Mouse (Mus musculus): ENCODE results near the gene Scn8a.
A peak's percentile ranks its signal among the peaks of the same experiment; 100 is the strongest.

Gene Scn8a

DNA sequence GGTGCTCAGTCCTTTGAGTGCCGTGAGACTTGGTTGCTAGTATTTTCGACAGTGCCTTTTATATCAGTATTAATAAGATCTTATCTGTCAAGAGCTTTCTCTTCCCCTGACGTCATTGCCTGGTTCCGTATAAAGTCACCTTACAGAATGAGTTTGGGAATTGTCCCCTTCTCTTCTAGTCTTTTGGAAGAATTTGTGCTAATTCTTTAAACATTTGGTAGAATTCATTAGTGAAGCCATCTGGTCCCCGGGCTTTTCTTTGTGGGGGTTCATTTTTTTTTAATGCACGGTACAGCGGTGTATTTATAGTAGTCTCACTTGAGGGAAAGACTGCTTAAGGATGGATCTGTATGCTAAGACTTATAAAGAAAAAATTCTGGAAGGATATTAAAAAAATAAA is 84.3 kb downstream of the Scn8a start:
- no peak for DNase-seq (ENCODE audit: low read depth, low spot score)

DNA sequence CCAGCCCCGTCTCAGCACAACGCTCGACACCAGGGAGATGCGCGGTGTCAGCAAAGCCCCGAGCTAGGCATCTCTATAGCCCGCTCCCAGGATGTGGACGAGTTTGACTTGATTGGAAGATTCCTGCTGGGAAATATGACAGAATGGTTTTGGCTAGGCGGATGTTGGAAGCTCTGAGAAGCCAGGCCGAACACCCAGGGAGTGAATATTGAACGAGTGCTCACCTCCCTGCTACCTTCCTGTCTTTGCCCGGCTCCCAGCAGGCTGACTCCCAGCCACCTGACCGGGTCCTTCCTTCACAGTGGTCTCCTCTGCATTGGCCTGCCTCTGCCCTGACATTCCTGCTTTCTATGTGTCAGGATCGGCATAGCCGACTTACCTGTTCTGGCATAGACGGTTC is 85.1 kb downstream of the Scn8a start:
- no peak for DNase-seq (ENCODE audit: low read depth, low spot score)

DNA sequence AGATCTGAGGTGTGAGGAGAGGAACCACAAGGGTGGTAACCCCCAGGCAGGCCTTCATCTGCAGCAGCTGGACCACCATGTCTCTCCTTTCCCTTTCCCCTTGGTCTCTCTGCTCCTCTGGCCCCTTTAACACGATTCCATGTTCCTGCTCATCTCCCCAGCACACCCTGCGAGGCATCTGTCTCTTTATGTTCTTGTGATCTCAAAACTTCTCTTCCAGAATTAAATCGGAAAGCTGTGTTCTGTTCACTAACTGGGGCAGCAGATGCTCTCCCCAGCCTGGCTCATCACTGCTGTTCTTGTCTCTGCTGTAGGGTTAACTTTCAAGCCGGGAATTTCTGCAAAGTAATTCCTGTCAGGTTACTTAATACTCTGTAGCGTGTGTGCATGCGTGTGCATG is 91.3 kb downstream of the Scn8a start:
- DNase-seq (ENCODE audit: low read depth, low spot score), result peak; percentile 85

DNA sequence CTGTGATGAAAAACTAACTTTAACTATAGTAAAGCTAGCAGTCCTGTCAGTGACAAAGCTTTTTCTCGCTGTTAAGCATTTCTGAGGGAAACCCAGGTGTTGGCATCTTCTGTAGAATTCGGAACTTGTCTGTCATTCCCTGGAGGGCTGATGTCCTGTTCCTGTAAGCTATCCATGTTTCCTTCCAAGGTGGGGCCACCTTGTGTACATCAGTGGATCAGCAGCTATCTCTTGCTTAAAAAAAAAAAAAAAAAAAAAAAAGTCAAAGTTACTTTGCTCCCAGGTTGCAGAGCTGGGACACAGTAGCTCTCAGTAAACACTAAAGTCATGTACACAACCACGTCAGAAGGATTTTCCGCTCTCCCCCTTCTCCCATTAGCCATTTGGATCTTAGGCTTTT is 91.9 kb downstream of the Scn8a start:
- DNase-seq (ENCODE audit: low read depth, low spot score), result no peak

DNA sequence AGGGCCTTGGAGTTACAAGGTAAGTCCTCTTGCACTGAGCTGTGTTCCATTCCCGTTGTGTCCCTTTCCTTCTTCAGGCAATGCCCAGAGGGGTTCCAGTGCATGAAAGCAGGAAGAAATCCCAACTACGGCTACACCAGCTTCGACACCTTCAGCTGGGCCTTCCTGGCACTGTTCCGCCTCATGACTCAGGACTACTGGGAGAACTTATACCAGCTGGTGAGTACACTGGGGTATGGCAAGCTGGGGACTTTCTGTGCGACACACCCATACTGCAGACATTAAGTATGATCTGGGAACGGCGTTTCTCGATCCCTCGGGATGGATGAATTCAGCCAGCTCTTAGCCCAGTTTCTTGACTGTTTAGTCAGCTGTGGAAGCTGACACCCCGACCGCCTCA is 101.8 kb downstream of the Scn8a start:
- DNase-seq (ENCODE audit: low read depth, low spot score), result peak; percentile 78

DNA sequence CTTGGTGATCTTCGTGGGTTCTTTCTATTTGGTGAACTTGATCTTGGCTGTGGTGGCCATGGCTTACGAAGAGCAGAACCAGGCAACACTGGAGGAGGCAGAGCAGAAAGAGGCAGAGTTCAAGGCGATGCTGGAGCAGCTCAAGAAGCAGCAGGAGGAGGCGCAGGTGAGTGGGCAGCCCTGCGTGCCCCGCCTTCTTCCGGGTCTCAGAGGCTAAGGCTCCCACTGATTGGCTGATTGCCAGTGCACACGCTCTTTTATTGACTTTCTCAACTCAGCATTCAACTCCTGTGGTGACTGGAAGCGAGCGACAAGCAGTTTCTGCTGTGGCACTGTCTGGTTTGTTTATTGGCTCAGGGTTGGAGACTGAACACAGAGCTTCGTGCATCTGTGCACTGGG is 103.1 kb downstream of the Scn8a start:
- no peak for DNase-seq (ENCODE audit: low read depth, low spot score)

DNA sequence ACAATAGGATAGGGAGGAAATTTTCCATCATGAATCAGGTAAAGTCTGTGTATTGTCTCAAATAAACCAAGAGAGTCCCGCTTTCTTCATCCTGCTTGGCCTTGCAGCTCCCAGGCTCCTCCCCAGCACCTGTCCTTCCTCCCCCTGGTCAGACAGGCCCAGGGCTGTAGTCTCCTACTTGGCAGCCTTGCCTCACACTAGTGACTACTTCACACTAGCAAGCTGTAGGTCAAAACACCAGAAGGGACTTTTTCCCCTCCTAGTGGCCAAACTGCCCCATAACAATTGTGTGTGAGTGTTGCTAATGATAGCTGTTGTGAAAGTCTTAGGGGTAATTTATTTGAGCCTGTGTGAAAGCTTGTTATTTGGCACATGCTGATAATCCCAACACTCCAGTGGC is 105.0 kb downstream of the Scn8a start:
- DNase-seq (ENCODE audit: low read depth, low spot score), result no peak

DNA sequence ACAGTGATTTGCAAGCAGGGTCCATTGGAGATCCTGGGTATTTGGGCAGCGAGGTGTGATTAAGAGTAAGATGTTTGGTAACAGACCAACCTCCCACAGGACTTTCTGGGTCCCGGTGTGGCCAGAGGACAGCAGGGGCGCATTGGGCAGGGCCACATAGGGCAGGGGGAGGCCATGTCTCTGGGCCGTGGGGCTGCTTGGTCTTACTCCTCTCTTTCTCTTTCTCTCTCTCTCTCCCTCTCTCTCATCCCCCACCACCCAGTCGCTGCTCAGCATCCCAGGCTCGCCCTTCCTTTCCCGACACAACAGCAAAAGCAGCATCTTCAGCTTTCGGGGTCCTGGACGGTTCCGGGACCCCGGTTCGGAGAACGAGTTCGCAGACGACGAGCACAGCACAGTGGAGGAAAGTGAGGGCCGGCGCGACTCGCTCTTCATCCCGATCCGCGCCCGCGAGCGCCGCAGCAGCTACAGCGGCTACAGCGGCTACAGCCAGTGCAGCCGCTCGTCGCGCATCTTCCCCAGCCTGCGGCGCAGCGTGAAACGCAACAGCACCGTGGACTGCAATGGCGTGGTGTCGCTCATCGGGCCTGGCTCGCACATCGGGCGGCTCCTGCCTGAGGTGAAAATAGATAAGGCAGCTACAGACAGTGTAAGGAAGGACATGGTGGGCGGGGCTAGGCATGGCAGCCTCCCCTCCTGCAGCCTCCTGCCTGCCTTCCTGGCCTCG is 113.9 kb downstream of the Scn8a start:
- no peak for DNase-seq (ENCODE audit: low read depth, low spot score)

DNA sequence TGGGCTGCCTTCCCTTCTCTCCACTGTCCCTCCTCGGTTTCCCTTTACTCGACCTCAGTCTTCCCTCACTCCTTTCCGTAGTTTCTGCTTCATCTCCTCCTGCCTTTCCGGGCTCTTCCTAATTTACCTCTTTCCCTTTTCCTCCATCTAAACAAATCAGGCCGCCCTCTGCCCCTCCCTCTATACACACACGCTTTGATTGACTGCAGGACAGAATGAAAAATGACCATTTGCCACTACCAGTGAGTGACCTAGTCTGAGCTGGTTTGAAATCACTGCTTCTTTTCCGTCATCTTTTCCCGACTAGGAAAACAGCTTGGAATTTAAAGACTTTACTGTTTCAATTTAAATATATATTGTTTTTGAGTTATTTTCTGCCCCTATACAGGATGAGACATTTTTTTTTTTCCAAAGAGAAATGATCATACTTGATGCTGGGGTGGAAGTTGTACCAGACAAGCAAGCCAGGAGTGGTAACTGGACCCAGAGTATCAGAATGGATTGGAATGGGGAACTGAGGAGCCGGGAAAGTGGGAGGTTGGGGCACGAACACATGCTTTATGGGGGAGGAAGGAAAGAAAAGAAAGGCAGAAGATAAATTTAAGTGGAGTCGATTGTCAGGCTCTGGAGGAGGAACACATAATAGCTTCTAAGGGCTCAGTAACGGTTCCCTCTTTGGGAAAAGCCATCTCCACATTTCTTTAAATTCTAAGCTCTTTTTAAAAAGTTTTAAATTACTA is 114.7 kb downstream of the Scn8a start:
- DNase-seq (ENCODE audit: low read depth, low spot score), result no peak

DNA sequence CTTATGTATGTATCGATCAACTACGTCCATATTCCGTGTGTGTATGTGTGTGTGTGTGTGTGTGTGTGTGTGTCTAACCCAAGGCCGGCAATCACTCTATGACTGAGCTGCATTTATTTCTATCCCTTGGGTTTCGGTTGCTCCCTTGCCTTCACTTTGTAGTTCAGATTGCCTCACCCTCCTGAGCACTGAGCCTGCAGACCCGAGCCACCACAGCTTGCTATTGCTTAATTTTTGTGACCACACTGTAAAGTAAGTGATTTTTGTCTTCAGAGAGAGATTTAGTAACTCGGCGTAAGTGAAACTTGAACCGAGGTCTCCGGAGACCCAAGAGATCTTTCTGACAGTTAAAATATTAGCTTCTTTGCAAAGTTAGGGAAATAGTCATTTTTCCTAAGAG is 116.8 kb downstream of the Scn8a start:
- DNase-seq (ENCODE audit: low read depth, low spot score), result no peak

DNA sequence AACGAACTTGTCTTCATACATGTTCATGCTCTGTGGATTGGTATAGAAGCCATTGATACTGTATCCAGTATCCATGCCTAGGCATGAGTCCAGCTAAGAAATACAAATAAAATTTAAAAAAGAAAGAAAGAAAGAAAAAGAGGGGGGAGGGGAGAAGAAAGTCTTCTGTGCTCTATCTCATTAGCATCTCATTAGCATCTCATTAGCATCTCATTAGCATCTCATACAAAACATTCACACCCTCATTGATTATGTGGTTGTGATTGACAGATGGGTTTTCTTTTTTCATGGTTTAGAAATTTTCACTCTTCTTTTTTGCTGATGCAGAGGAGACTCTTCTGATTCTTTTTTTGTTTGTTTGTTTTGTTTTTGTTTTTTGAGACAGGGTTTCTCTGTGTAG is 117.4 kb downstream of the Scn8a start:
- no peak for DNase-seq (ENCODE audit: low read depth, low spot score)

DNA sequence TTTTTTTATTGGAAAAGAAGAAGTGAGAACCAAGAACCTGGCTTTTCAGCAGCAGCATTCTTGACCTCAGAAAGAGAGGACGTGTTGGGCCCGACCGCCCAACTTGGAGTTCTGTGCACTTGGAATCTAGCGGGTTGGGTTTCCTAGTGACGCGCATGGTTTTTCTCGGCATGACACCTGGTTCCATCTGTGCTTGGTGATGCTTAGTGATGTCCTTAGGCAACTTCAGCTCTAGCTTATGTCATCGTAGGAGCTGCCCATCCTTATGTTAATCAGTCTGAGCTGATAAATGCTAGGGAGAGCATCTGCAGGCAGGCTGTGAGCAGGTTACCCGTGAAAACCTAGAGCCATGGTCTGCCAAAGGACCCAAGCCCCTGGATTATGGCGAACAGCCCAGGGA is 120.6 kb downstream of the Scn8a start:
- DNase-seq (ENCODE audit: low read depth, low spot score), result peak; percentile 43

DNA sequence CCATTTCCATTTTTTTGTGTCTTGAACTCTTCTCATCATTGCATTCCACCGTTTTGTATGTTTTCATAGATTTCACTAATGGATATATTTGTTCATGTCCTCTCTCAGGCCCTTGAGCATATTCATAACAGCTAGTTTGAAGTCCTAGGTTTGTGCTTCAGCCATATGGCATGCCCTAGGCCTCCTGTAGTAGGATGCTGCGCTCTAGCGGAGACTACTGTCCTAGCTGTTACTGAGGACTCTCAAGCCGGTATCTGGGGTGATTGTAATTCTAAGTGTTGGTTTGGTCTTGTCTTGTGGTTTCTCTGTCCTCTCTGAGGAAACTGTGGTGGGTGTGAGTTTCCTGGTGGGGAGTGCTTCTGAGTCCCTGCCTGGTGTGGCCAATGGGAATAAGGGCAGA is 127.4 kb downstream of the Scn8a start:
- no peak for DNase-seq (ENCODE audit: low read depth, low spot score)

DNA sequence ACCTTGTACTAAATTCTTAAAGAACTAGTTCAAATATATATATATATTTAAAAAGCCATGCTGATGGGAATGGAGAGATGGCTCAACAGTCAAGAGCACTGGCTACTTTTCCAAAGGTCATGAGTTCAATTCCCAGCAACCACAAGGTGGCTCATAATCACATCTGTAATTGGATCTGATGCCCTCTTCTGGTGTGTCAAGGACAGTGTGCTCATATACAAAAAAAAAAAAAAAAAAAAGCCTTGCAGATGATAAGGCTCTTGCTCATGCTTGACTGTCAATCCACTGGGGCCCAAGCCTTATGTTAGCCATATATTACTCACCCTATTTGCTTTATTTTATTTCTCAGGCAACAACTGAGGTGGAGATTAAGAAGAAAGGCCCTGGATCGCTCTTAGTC is 132.0 kb downstream of the Scn8a start:
- DNase-seq (ENCODE audit: low read depth, low spot score), result no peak

DNA sequence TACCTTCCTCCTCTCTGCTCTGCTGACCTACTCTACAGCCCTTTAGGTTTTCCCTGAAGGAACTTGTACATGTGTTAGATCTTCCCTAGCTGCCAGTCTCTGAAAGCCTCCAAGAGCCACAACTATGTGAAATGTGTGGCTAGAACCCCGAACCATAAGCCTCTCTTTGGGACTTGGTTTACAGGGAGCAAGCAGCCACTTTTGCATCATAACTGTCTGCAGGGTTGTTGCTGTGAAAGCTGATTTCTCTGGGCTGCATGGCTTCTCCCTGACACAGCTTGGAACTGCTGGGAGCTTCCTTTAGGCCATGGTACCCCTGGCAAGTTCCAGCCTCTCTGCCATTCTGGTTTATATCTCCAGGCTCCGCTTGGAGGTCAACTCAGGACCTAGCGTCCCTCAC is 132.8 kb downstream of the Scn8a start:
- DNase-seq (ENCODE audit: low read depth, low spot score), result no peak

DNA sequence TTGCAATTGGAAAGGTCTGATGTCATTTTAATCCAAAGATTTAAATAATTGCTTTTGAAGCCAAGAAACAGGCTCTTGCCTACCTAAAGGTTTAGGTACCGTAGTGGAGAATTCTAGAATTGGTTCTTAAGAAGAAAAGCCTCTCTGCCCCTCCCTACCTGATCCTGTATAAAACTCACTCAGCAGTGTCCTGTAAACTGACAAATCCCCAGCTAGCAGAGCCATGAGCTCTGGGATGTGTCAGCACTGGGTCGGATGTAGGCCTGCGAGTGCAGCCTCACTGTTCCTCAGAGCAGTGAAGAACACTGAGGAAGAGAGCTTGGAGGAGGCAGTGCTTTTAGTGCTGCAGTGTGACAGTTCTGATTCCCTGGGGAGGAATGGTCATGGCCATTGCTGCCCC is 134.9 kb downstream of the Scn8a start:
- no peak for DNase-seq (ENCODE audit: low read depth, low spot score)

DNA sequence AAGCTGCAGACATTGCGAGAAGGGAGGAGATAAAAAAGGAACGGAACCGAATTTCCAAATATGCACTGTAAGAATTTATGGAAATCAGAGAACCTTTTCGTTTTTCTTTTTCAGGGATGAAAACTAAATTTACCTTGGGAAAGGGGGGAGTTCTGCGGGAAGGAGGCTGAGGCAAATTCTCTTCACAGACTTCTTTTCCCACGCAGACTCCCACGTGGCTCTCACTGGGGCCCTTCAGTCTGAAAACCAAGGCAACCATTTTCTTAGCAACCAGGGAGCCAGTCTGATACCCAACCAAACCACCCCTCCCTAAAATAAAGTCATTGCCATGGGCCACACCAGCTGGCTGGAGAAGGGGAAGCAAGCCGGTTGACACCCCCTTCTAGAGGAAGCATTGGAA is 136.1 kb downstream of the Scn8a start:
- DNase-seq (ENCODE audit: low read depth, low spot score), result peak; percentile 91

DNA sequence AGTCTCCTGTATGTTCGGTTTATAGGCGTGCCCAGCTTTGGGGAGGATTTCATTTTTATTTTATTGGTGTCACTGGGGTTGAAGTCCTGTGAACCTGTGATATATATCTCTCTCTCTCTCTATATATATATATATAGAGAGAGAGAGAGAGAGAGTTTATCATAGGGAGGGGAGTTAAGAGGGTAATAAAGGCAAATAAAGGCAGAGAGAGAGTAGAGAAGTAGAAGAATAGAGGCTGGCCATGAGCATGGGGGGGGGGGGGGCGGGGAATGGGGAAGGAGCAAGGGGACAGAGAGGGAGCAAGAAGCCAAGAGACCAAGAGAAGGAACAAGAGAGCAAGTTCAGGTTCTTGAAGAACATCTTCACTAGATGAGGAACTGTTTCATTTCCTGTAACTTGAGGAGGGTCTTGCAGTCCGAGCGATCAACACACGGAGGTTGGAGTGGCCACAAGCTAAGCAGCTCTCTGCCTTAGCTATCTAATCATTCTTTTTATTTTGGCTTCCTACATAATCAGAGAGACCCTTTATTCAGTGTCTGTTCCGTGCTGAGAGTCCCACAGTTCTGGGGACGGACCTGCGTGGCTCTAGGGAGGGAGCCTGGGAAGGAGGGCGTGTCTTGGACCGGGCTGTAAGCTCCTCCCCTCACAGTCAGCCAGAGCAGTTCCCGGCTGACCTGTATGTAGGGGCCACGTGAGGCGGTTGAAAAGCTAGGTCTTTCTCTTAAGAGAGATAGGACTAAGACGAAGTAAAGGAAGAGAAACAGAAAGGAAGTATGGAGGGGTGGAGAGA is 136.8 kb downstream of the Scn8a start:
- no peak for DNase-seq (ENCODE audit: low read depth, low spot score)

DNA sequence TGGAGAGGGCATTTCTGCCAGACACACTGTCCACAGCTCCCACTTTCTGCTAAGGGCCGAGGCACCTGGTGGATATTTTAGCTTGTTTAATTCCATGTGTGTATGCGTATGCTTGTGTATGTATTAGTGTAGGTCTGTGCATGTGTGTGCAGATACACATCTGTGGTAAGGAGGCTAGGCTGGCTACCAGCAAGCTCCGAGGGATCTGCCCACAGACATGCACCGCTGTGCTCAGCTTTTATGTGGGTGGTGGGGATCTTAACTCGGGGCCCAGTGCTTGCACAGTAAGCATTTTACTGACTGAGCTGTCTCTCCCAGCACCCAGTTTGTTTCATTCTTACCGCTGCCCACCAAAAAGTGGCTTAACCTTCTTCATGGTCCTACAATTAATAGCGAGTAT is 137.6 kb downstream of the Scn8a start:
- peak; percentile 47 for DNase-seq (ENCODE audit: low read depth, low spot score)

DNA sequence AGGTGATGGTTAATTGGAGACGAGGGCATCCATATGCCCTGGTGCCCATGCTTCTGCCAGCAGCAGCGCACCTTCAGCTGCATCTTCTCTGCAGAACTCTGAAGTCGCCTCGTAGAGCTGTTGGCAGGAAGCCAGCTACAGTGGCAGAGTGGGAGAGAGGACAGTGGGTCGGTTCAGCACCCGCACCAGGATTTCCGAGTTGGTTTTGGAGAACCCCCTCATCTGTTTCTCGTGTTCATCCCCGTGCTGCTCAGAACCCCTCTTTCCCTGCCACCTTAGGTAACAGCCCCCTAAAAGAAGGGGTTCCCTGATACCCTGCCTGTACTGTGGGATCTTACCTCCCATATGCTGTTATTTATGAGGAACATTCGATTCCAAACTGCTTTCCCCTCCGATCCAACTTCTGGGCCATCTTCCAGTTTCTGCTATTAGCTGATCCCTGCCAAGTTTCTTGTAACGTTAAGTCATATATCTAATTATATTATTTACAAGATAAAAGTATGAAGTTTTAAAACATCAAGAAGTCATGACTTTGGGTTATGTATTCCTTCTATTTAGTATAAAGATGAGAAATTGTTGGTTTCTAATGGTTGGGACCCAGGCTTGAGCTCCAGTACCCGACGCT is 138.8 kb downstream of the Scn8a start:
- DNase-seq (ENCODE audit: low read depth, low spot score), result no peak

DNA sequence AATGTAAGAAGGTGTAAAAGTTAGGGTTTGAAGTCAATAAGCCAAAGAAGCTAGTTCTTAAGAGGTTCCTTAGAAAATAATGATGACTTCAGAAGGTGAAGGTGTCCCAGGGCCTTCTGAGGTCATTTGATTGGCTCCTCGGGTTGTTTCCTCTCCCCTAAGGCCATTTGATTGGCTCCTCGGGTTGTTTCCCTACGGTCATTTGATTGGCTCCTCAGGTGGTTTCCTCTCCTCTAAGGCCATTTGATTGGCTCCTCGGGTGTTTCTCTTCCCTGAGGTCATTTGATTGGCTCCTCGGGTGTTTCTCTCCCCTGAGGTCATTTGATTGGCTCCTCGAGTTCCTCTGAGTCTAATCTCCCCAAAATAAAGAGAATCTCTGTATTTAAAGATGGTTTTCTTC is 141.7 kb downstream of the Scn8a start:
- DNase-seq (ENCODE audit: low read depth, low spot score), result no peak

DNA sequence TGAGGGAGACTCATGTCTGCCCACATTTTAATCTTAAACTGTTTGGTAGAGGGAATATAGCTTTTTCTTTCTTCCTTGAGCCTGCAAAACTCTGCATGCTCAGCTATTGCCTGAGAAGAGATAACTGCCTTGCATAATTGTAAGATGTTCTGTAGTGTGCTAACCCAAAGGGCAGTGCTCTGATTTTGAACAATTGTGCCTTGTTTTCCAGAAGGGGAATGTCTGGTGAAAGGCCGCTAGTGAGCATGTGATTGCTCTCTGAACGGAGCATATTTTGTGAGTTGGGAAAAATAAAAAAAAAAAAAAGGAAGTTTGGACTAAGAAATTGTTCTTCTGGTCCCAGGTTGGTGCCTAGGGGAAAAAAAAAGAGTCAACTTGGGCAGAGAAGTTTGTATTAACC is 159.3 kb downstream of the Scn8a start:
- DNase-seq (ENCODE audit: low read depth, low spot score), result no peak
